Mouse (Mus musculus) ES-Bruce4 (cell line): ENCODE data around the gene Tk1. TPM values are rescaled to one million over a fixed set of nuclear protein-coding genes. Genes with fewer than 3 reads are reported as not detected.

Experiments used
- H3K27ac ChIP-seq: 2 replicates; pipeline ENCODE4 v1.5.1; 2012; ENCODE audit warnings: low read length, inconsistent platforms; ENCODE audit not compliant: insufficient read depth
- H3K27me3 ChIP-seq: 2 replicates; pipeline ENCODE4 v1.6.1; 2012; ENCODE audit warnings: mild to moderate bottlenecking, low read length, inconsistent platforms; ENCODE audit not compliant: control insufficient read depth, poor library complexity, insufficient read depth, severe bottlenecking
- H3K36me3 ChIP-seq: 2 replicates; pipeline ENCODE4 v1.6.1; 2012; ENCODE audit warnings: inconsistent platforms, mild to moderate bottlenecking, low read length, moderate library complexity; ENCODE audit not compliant: control insufficient read depth, poor library complexity, insufficient read depth, severe bottlenecking
- H3K4me1 ChIP-seq: one replicate; pipeline ENCODE4 v1.8.1; 2011; ENCODE audit warnings: low read length; ENCODE audit not compliant: control insufficient read depth, insufficient read depth
- H3K4me3 ChIP-seq: 2 replicates; pipeline ENCODE4 v1.5.1; 2011; ENCODE audit warnings: low read depth, mild to moderate bottlenecking, low read length
- H3K9ac ChIP-seq: 2 replicates; pipeline ENCODE4 v1.6.1; 2012; ENCODE audit warnings: low read depth, mild to moderate bottlenecking, inconsistent platforms; ENCODE audit not compliant: poor library complexity, severe bottlenecking
- H3K9me3 ChIP-seq: replicated peaks from 2 replicates; pipeline ENCODE4 v1.6.1; 2012; ENCODE audit warnings: mild to moderate bottlenecking, low read length, inconsistent platforms; ENCODE audit not compliant: control insufficient read depth, poor library complexity, insufficient read depth, severe bottlenecking
- CTCF ChIP-seq: IDR thresholded peaks from one replicate; pipeline ENCODE4 v1.8.1; 2011; ENCODE audit warnings: low read depth, low read length
- EP300 ChIP-seq: IDR thresholded peaks from 2 replicates; pipeline ENCODE4 v1.6.1; 2011; ENCODE audit warnings: low read depth, low read length; ENCODE audit not compliant: insufficient read depth
- POLR2A ChIP-seq: IDR thresholded peaks from one replicate; pipeline ENCODE4 v1.8.1; 2011; ENCODE audit warnings: low read length; ENCODE audit not compliant: insufficient read depth
- polyA plus RNA-seq: library from polyadenylated mRNA; stranded (reverse); fragments of >200 nt; gene quantifications from 2 replicates; pipeline ENCODE4 v1.2.4, GENCODE M21; 2011; ENCODE audit warnings: low read depth; ENCODE audit not compliant: missing spikeins, insufficient read depth, insufficient read length

The Tk1 gene
- polyA plus RNA-seq, 1 experiment, result 35.7 TPM

- Histone ChIP-seq H3K4me1 (peaks cover 4% of the 10 kb centered on the region), H3K36me3 (no peaks in the 10 kb centered on the region), H3K9me3 (no peaks in the 10 kb centered on the region), H3K27me3 (no peaks in the 10 kb centered on the region), H3K9ac (peak overlapping the region; percentile 57), H3K4me3 (peak overlapping the region; percentile 80), H3K27ac (peak overlapping the region; percentile 24; the same call in 1 of the 2 replicates)
- no peak for TF ChIP-seq CTCF
- peak; percentile 50; the same call in 1 of the 2 replicates for TF ChIP-seq EP300
Measured at GRCm38 (mm10) chr11:117780582-117781111, 45.2 kb downstream of the Tk1 start.

- Histone ChIP-seq H3K9me3 (no peaks in the 10 kb centered on the region), H3K27me3 (no peaks in the 10 kb centered on the region), H3K4me3 (peak overlapping the region; percentile 80), H3K9ac (peak overlapping the region; percentile 57), H3K4me1 (peaks cover 4% of the 10 kb centered on the region), H3K27ac (no peak overlapping the region), H3K36me3 (no peaks in the 10 kb centered on the region)
- no peak for TF ChIP-seq EP300
Measured at GRCm38 (mm10) chr11:117780199-117780515, 45.7 kb downstream of the Tk1 start.

- Histone ChIP-seq H3K36me3 (no peaks in the 10 kb centered on the region), H3K9me3 (no peaks in the 10 kb centered on the region), H3K4me3 (peak overlapping the region; percentile 80), H3K27me3 (no peaks in the 10 kb centered on the region), H3K27ac (no peak overlapping the region), H3K9ac (peak overlapping the region; percentile 57), H3K4me1 (peaks cover 4% of the 10 kb centered on the region)
- TF ChIP-seq EP300, result no peak
- TF ChIP-seq POLR2A, result no peak
- TF ChIP-seq CTCF, result no peak
Measured at GRCm38 (mm10) chr11:117779434-117780198, 46.3 kb downstream of the Tk1 start.

GRCm38 (mm10) chr11:117778851-117779433, 47.0 kb downstream of the Tk1 start:
- no peaks in the 10 kb centered on the region for H3K27me3 ChIP-seq
- H3K9me3 ChIP-seq, result no peaks in the 10 kb centered on the region
- TF ChIP-seq EP300 (no peak), CTCF (no peak), POLR2A (no peak)
- H3K36me3 ChIP-seq, result no peaks in the 10 kb centered on the region
- H3K9ac ChIP-seq, result peak overlapping the region; percentile 57
- H3K4me1 ChIP-seq, result peaks cover 4% of the 10 kb centered on the region
- peak overlapping the region; percentile 80; the same call in 1 of the 2 replicates for H3K4me3 ChIP-seq
- H3K27ac ChIP-seq, result no peak overlapping the region

- peaks cover 4% of the 10 kb centered on the region for H3K4me1 ChIP-seq
- H3K27ac ChIP-seq, result no peak overlapping the region
- H3K36me3 ChIP-seq, result no peaks in the 10 kb centered on the region
Measured at GRCm38 (mm10) chr11:117778031-117778430, 47.9 kb downstream of the Tk1 start.

GRCm38 (mm10) chr11:117777111-117777510, 48.8 kb downstream of the Tk1 start:
- no peaks in the 10 kb centered on the region for H3K9me3 ChIP-seq
- TF ChIP-seq POLR2A (no peak), EP300 (no peak), CTCF (no peak)
- no peaks in the 10 kb centered on the region for H3K36me3 ChIP-seq
- H3K4me1 ChIP-seq, result peaks cover 4% of the 10 kb centered on the region
- no peak overlapping the region for H3K4me3 ChIP-seq
- no peak overlapping the region for H3K27ac ChIP-seq
- no peak overlapping the region for H3K9ac ChIP-seq
- H3K27me3 ChIP-seq, result no peaks in the 10 kb centered on the region

More at GRCm38 (mm10) chr11:117778031-117778430, 47.9 kb downstream of the Tk1 start:
- Histone ChIP-seq H3K27me3 (no peaks in the 10 kb centered on the region), H3K9ac (no peak overlapping the region), H3K4me3 (no peak overlapping the region), H3K9me3 (no peaks in the 10 kb centered on the region)
- TF ChIP-seq EP300, result no peak
- no peak for TF ChIP-seq POLR2A
- TF ChIP-seq CTCF, result no peak
